Mouse (Mus musculus) midbrain, embryonic 14.5 days (tissue): ENCODE results near the gene Stk4. TPM values are rescaled to one million over a fixed set of nuclear protein-coding genes. Genes with fewer than 3 reads are reported as not detected.

Experiments
- ATAC-seq: fragments of 200-750 bp; cut with Nextera tagmentation; 2 replicates; pipeline ENCODE4 v1.8.0; 2017; ENCODE audit warnings: moderate number of reproducible peaks, moderate library complexity; ENCODE audit not compliant: low FRiP score, low TSS enrichment
- DNase-seq: peaks from one replicate; pipeline ENCODE4 v3.0.0-alpha.2; 2015
- H3K27ac ChIP-seq: fragments of 300-500 bp; sonication (generic); replicated peaks from 2 replicates; pipeline ENCODE4 v1.5.1; 2014; ENCODE audit warnings: mild to moderate bottlenecking, low read depth, low read length, moderate library complexity
- H3K27me3 ChIP-seq: fragments of 300-500 bp; sonication (generic); 2 replicates; pipeline ENCODE4 v1.6.1; 2014; ENCODE audit warnings: low read length, control low read depth, mixed read lengths; ENCODE audit not compliant: control insufficient read depth, insufficient read depth
- H3K36me3 ChIP-seq: fragments of 300-500 bp; sonication (generic); 2 replicates; pipeline ENCODE4 v1.6.1; 2014; ENCODE audit warnings: low read length, control low read depth; ENCODE audit not compliant: control insufficient read depth, insufficient read depth
- H3K4me1 ChIP-seq: fragments of 300-500 bp; sonication (generic); 2 replicates; pipeline ENCODE4 v1.6.1; 2014; ENCODE audit warnings: mild to moderate bottlenecking, antibody characterized with exemption, low read length, control low read depth; ENCODE audit not compliant: control insufficient read depth, insufficient read depth
- H3K4me2 ChIP-seq: fragments of 300-500 bp; sonication (generic); 2 replicates; pipeline ENCODE4 v1.6.1; 2014; ENCODE audit warnings: mild to moderate bottlenecking, low read length, moderate library complexity
- H3K4me3 ChIP-seq: fragments of 300-500 bp; sonication (generic); replicated peaks from 2 replicates; pipeline ENCODE4 v1.5.1; 2014; ENCODE audit warnings: low read depth, low read length
- H3K9ac ChIP-seq: fragments of 300-500 bp; sonication (generic); replicated peaks from 2 replicates; pipeline ENCODE4 v1.6.1; 2014; ENCODE audit warnings: mild to moderate bottlenecking, low read length, moderate library complexity
- H3K9me3 ChIP-seq: fragments of 300-500 bp; sonication (generic); 2 replicates; pipeline ENCODE4 v1.6.1; 2016; ENCODE audit warnings: low read length, control low read depth, mixed read lengths; ENCODE audit not compliant: control insufficient read depth
- WGBS: fragments of 180-500 bp; shearing (Covaris S2); extraction: QIAGEN DNeasy Blood & Tissue Kit; methylation state at CpG from one replicate; pipeline ENCODE4 v1.1.7; 2014; 5-methylcytosine and 5-hydroxymethylcytosine counted together
- polyA plus RNA-seq: library from polyadenylated mRNA; unstranded; fragments of >200 nt; fragmentation: Nextera tagmentation; extraction: Ambion mirVana; gene quantifications from 2 replicates; pipeline ENCODE4 v1.2.1, GENCODE M21; 2014

Stk4 gene
- polyA plus RNA-seq, 1 experiment from 2014 or later, result 35.0 TPM

- H3K36me3 ChIP-seq, result peaks cover 6% of the 10 kb centered on the region; the same call in 1 of the 2 replicates
- no peak overlapping the region for H3K4me3 ChIP-seq
- ATAC-seq (no peak), DNase-seq (no peak)
- WGBS, result 95% methylated on average over 12 of the region's 12 CpGs
- H3K9ac ChIP-seq, result no peak overlapping the region
- no peak overlapping the region for H3K4me2 ChIP-seq
- no peak overlapping the region for H3K27ac ChIP-seq
- no peaks in the 10 kb centered on the region for H3K4me1 ChIP-seq
- H3K9me3 ChIP-seq, result no peaks in the 10 kb centered on the region
- H3K27me3 ChIP-seq, result no peaks in the 10 kb centered on the region
These were observed 76.4 kb downstream of the Stk4 start for GRCm38 (mm10) chr2:164146556-164146955.

- WGBS, result 50% methylated on average over 14 of the region's 14 CpGs
- ATAC-seq, result no peak
- Histone ChIP-seq H3K27ac (no peak overlapping the region), H3K4me3 (no peak overlapping the region), H3K9ac (no peak overlapping the region), H3K27me3 (no peaks in the 10 kb centered on the region), H3K4me2 (no peak overlapping the region), H3K4me1 (no peaks in the 10 kb centered on the region), H3K36me3 (peaks cover 39% of the 10 kb centered on the region), H3K9me3 (no peaks in the 10 kb centered on the region)
- DNase-seq, result no peak
These were observed 80.1 kb downstream of the Stk4 start for GRCm38 (mm10) chr2:164150086-164150760.

- no peak overlapping the region for H3K4me2 ChIP-seq
- 95% methylated on average over 11 of the region's 11 CpGs for WGBS
- no peaks in the 10 kb centered on the region for H3K9me3 ChIP-seq
These were observed 82.2 kb downstream of the Stk4 start for GRCm38 (mm10) chr2:164152341-164152740.

GRCm38 (mm10) chr2:164154007-164154406 lies 83.9 kb downstream of the Stk4 start:
- no peaks in the 10 kb centered on the region for H3K4me1 ChIP-seq
- ATAC-seq (no peak), DNase-seq (no peak)
- H3K4me2 ChIP-seq, result no peak overlapping the region
- no peak overlapping the region for H3K27ac ChIP-seq
- peaks cover 51% of the 10 kb centered on the region for H3K36me3 ChIP-seq
- no peaks in the 10 kb centered on the region for H3K27me3 ChIP-seq
- H3K9me3 ChIP-seq, result no peaks in the 10 kb centered on the region
- WGBS, result 97% methylated on average over 10 of the region's 10 CpGs
- H3K9ac ChIP-seq, result no peak overlapping the region
- no peak overlapping the region for H3K4me3 ChIP-seq

More at GRCm38 (mm10) chr2:164152341-164152740, 82.2 kb downstream of the Stk4 start:
- Histone ChIP-seq H3K27me3 (no peaks in the 10 kb centered on the region), H3K9ac (no peak overlapping the region), H3K36me3 (peaks cover 51% of the 10 kb centered on the region), H3K4me3 (no peak overlapping the region), H3K27ac (no peak overlapping the region), H3K4me1 (no peaks in the 10 kb centered on the region)
- no peak for ATAC-seq
- DNase-seq, result no peak

GRCm38 (mm10) chr2:164156158-164156557 lies 86.0 kb downstream of the Stk4 start:
- Histone ChIP-seq H3K4me1 (no peaks in the 10 kb centered on the region), H3K27ac (no peak overlapping the region), H3K27me3 (no peaks in the 10 kb centered on the region), H3K9me3 (no peaks in the 10 kb centered on the region), H3K4me2 (no peak overlapping the region), H3K4me3 (no peak overlapping the region), H3K9ac (no peak overlapping the region), H3K36me3 (peaks cover 48% of the 10 kb centered on the region)
- no peak for ATAC-seq
- 93% methylated on average over 7 of the region's 7 CpGs for WGBS
- no peak for DNase-seq

GRCm38 (mm10) chr2:164158838-164159237 lies 88.7 kb downstream of the Stk4 start:
- no peak overlapping the region for H3K27ac ChIP-seq
- WGBS, result 95% methylated on average over 2 of the region's 2 CpGs
- no peak overlapping the region for H3K4me2 ChIP-seq
- no peak overlapping the region for H3K4me3 ChIP-seq
- H3K27me3 ChIP-seq, result no peaks in the 10 kb centered on the region
- H3K9me3 ChIP-seq, result no peaks in the 10 kb centered on the region
- peaks cover 23% of the 10 kb centered on the region for H3K36me3 ChIP-seq
- DNase-seq, result no peak
- ATAC-seq, result no peak
- H3K4me1 ChIP-seq, result no peaks in the 10 kb centered on the region
- H3K9ac ChIP-seq, result no peak overlapping the region

GRCm38 (mm10) chr2:164161515-164162055 lies 91.5 kb downstream of the Stk4 start:
- no peak overlapping the region for H3K4me2 ChIP-seq
- peaks cover 5% of the 10 kb centered on the region; the same call in 1 of the 2 replicates for H3K36me3 ChIP-seq
- no peaks in the 10 kb centered on the region for H3K4me1 ChIP-seq
- no peaks in the 10 kb centered on the region for H3K9me3 ChIP-seq
- no peak overlapping the region for H3K27ac ChIP-seq
- 85% methylated on average over 11 of the region's 11 CpGs for WGBS
- H3K4me3 ChIP-seq, result no peak overlapping the region
- ATAC-seq (no peak), DNase-seq (no peak)
- H3K9ac ChIP-seq, result no peak overlapping the region
- peaks cover 6% of the 10 kb centered on the region; the same call in 1 of the 2 replicates for H3K27me3 ChIP-seq

GRCm38 (mm10) chr2:164164941-164165340 lies 94.8 kb downstream of the Stk4 start:
- Histone ChIP-seq H3K36me3 (no peaks in the 10 kb centered on the region), H3K4me1 (0 out of 2 replicates have a peak, but pooled peaks cover 3% of the 10 kb centered on the region), H3K27ac (no peak overlapping the region), H3K4me3 (no peak overlapping the region), H3K9me3 (no peaks in the 10 kb centered on the region), H3K27me3 (peaks cover 40% of the 10 kb centered on the region), H3K9ac (no peak overlapping the region), H3K4me2 (no peak overlapping the region)
- ATAC-seq, result no peak
- no peak for DNase-seq
- WGBS, result 93% methylated on average over 5 of the region's 5 CpGs
